Mouse (Mus musculus): Measurements from ENCODE around the gene Dpm1.

DNA sequence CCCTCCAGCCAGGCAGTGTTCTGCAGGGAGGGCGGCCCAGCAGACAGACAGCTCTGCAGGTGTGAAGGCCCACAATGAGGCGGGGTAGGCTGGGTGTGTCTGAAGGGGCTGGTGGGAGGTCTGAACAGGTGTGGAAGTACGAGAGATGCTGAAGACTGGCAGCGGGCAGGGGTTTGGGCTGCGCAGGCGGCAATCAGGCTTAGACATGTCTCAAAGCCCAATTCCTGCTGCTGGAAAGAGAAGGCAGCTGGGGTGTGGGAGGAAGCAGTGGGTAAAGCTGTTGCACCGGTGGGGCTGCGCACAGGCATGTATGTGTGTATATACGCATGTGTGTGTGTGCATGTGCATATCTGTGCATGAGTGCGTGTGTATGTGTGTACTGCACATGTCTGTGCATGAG, 30.5 kb upstream of the Dpm1 start:
- TF ChIP-seq CTCF (IDR thresholded peaks at IDR 0.05; ENCODE audit: low read depth, low read length) (no peak), EP300 (IDR thresholded peaks at IDR 0.05; ENCODE audit: insufficient read depth, low read depth, low read length) (no peak), POLR2A (IDR thresholded peaks at IDR 0.05; ENCODE audit: insufficient read depth, low read length) (no peak)
